Mouse (Mus musculus): Measurements from ENCODE around the gene Rnf26.

The Rnf26 gene

GRCm38 (mm10) chr9:44075996-44076763 lies 37.1 kb downstream of the Rnf26 start:
- DNase-seq (ENCODE audit: low read depth, low spot score) = peak; percentile 10

DNA sequence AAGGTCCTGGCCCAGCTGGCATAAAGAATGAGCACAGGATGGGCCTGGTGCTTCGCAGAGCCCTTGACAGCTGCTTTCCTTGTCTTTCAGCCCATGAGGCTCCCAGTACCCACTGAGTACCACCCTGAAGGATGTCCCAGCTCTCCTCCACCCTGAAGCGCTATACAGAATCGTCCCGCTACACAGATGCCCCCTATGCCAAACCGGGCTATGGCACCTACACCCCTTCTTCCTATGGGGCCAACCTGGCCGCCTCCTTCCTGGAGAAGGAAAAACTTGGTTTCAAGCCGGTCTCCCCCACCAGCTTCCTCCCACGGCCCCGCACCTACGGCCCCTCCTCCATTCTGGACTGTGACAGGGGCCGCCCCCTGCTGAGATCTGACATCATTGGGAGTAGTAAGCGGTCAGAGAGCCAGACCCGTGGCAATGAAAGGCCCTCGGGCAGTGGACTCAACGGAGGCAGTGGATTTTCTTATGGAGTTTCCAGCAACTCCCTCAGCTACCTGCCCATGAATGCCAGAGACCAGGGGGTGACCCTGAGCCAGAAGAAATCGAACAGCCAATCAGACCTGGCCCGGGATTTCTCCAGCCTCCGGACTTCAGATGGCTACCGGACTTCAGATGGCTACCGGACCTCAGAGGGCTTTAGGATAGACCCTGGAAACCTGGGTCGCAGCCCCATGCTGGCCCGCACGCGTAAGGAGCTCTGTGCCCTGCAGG lies 37.9 kb downstream of the Rnf26 start:
- DNase-seq (ENCODE audit: low read depth, low spot score) = peak; percentile 13

DNA sequence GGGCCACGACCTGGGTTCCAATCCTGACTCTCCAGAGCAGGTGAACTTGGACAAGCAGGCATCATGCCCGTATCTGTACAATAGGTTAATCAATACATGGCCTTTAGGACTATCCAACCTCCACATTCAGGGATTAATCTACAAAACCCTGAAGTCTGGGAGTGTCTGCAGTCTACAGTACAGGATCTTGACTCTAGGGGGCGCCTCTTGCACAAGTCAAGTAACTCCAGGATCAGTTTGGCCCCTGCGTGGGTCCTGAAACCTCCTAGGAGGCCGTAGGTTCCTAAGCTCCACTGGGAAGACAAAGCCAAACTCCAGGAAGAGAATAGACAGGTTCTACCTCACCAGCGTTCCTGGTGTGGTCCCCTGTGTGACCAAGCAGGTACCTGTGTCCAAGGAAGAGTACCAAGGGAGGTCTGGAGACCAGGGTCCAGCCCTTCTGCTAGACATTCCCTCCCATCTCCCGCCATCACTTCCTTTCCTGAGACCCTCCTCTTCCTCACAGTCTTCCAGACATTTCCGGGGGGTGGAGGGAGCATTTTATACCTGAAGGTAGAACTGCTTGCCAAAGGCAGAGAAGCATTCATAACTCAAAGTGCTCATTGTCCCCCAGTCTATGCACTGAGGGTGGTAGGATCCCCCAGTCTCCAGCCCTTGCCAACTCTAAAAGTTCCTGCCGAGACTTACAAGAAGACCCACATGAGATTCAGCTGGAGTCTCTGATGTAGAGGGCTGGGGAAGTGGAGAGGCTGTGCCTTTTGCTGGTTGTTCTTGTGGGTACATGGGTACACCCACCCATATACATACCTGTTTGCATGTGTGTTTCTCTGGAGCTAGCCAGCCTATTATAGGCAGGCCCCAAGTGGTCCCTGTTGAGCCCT lies 38.7 kb downstream of the Rnf26 start:
- DNase-seq (ENCODE audit: low read depth, low spot score) = peak; percentile 66

DNA sequence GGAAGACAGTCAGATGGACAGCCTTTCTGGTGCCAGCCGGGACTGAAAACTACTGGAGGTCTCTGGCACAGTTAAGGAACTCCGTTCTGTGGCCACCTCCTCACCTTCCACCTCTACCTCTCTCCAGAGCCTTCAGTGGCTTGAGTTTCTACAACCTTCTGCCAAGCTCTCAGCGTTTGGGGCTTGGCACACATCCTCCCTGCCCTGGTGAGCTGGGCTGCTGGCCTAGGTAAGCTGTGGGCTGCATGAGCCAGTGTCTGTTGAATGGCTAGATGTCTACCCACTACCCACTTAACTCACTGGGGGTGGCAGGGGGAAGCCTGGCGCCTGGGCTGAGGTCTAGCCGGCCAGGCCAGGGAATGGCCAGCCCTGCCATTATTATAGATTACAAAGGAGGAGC lies 40.2 kb downstream of the Rnf26 start:
- DNase-seq (ENCODE audit: low read depth, low spot score) = peak; percentile 72

DNA sequence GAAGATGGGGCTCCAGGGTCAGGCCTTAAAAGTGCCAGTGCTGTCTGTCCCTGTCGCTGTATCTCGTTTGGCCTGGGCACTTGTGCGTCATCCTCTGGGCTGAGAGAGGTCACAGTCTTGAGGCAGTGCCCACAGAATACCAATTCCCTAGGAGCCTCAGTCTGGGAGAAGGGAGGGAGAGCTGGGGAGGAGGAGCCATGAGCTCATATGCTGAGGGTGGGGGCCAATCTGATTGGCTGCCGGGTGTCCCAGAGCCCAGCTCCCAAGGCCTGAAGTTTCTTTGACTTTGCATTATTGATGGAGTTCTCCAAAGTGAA lies 40.8 kb downstream of the Rnf26 start:
- peak; percentile 96 for DNase-seq (ENCODE audit: low read depth, low spot score)

- peak; percentile 56 for DNase-seq (ENCODE audit: low read depth, low spot score)
Measured at GRCm38 (mm10) chr9:44071914-44072598, 41.3 kb downstream of the Rnf26 start.

DNA sequence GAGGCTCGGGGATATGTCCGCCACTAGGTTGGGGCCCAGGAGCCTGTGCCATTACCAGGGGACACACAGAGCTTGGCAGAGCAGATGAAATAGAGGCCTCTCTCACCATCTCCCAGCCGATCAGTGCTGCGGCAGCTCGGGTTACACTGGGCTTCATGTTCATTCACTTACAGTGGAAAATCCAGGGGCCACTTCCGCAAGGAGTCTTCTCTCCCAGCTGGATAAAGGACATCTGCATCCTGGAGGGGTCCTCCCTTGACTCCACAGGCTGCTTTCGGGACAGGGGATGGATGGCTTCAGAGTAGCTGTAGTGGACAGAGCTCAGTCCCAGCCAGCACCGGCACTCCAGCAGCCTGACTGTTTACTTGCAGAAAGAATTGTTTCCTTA lies 42.5 kb downstream of the Rnf26 start:
- peak; percentile 72 for DNase-seq (ENCODE audit: low read depth, low spot score)

- peak; percentile 83 for DNase-seq (ENCODE audit: low read depth, low spot score)
Measured at GRCm38 (mm10) chr9:44070113-44070843, 43.0 kb downstream of the Rnf26 start.

DNA sequence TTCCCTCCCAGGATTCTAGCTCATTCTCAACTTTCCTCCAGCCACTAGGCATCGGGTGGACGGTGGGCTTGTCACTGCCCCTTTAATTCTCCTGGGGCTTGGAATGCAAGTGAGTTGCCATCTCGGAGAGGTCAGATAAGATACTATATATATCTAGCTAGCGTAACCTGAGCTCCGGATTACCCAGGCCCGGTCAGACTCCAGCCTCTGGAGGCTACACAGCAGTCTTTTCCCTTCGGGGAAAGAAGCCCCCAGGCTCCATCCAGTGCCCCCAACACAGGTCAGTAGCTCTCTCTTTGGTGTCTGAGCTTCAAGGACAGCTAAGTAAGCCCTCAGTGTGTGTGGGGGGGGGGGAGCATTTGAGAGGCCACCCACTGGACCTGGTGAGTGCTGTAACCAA lies 44.1 kb downstream of the Rnf26 start:
- DNase-seq (ENCODE audit: low read depth, low spot score) = peak; percentile 80

DNA sequence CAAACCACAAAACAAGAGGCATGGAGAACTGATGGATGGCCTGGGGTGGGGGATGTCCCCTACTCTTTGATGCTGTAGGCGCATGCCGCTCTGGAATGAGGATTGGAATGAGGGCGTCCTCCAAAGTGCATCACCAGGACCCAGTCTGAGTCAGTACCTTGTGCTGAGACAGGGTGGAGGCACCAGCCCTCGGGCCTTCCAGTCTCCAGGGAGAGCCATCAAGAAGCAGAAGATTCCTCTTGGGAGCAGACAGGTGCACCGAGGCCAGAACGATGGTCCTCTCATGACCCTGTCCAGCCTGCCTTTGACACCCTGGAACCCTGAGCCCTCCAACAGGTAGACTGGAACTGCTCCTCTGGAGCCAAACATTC lies 45.4 kb downstream of the Rnf26 start:
- no peak for DNase-seq (ENCODE audit: low read depth, low spot score)

DNA sequence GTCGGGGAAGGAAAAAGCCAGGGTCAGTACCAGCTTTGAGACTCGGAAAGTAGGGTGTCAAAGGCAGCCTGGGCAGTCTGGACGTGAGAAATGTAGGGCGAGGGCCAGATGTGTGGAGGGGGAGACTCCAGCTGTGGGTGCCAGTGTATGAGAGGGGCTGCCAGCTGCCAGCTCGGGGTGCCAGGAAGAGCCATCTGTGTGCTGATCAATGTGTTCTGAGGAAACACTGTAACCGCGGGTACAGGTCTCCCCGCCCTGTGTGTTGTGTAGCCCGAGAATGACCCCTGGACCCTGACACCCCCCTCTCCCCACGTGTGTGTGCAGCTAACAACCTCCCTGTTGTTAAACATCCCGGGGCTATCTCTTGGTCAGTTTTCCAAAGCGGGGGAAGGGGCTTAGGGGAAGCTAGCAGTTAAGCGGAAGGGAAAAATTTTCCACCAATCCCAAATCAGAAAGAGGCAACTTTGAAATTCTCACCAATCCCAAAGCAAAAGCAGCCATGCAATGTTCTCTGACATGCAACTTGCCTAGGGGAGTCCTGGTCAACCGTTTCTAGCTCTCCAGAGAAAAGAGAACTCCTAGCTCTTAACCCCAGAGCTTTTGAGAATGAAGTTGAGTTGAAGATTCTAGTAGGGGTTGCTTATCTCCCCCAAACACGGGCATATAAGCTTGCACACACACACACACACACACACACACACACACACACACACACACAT lies 45.9 kb downstream of the Rnf26 start:
- no peak for DNase-seq (ENCODE audit: low read depth, low spot score)

DNA sequence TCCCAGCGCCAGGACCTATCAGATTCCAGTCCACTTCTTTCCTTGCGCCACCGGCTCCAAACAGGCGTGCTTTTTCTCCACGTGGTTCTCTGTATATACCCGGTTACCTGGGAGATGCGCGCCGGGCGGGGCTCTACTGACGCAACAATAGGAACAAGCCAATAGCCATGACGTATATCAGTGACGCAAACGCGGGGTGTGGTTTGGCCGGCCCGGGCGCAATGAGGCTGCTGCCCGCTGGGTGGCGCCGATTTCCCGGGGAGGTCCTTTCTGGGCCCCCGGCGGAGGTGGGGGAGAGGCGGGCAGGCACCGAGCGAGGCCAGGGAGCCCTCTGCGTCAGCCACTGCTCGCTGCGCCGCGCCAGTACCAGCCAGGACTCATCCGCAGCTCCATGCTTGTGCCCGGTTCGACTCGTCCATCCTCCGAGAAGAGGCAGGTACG lies 46.5 kb downstream of the Rnf26 start, which contains the start of gene Usp2:
TSS of gene Usp2 (plus strand) at position 237 of the 441 bp plus-strand sequence.
- peak; percentile 98 for DNase-seq (ENCODE audit: low read depth, low spot score)

DNA sequence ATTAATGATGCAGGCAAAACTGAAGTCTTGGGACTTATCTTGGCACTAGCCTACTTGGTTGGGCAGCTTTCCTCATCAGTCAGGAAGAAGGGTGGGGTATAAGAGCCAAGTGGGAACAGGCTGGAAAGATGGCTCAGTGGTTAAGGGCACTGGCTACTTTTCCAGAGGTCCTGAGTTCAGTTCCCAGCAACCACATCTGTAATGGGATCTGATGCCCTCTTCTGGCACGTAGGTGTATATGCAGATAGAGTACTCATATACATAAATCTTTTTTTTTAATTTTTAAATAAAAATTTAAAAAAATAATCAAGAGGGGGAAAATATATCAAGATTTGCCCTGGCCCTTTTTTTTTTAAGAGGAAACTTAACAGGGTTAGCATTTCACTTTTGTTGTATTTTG lies 48.1 kb downstream of the Rnf26 start:
- DNase-seq (ENCODE audit: low read depth, low spot score) = no peak

- no peak for DNase-seq (ENCODE audit: low read depth, low spot score)
Measured at GRCm38 (mm10) chr9:44058606-44059005, 54.7 kb downstream of the Rnf26 start.

- no peak for DNase-seq (ENCODE audit: low read depth, low spot score)
Measured at GRCm38 (mm10) chr9:44053936-44054335, 59.4 kb downstream of the Rnf26 start.

GRCm38 (mm10) chr9:44052855-44053254 lies 60.5 kb downstream of the Rnf26 start:
- no peak for DNase-seq (ENCODE audit: low read depth, low spot score)

- DNase-seq (ENCODE audit: low read depth, low spot score) = no peak
Measured at GRCm38 (mm10) chr9:44049381-44050165, 63.7 kb downstream of the Rnf26 start.

DNA sequence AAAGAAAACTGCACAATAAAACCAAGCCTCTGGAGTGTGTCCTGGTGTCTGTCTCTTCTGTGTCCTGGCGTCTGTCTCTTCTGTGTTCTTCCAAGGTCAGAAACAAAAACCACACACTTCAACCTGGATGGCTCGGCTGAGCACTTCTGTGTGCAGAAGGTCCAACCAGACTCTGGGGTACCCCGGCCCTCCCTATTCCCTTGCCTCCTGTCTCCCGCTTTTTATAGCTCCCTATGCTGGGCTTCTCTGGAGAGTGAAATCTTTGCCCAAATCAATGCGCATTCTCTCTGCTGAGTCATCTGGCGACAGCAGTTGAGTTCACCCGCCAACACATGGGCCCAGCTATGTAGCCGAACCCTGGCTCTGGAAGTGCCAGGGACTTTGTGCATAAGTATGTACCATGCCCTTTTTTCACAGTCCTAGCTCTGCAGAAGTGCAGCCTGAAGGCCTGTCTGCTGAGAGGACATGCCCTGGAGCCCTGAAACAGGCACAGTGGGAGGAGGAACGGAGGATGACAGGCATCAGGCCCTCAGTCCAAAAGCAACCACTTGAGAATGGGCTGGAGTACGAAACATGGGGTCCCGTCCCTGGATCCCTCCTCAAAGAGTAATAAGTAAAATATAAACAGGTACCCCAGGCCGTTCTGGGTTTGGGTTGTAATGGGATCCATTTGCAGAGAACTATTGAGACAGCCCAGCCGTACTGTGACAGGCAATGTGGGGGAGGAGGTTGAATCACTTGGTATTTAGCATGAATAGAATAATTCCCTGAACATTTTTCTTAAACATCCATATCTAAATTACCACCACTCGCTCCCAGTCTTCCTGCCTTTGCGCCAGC lies 64.6 kb downstream of the Rnf26 start:
- no peak for DNase-seq (ENCODE audit: low read depth, low spot score)
